Mouse (Mus musculus) spleen, adult 2 months (tissue): Measurements from ENCODE around the gene Naglu.

ENCODE experiments used
- CTCF ChIP-seq: fragments of 200-500 bp; IDR thresholded peaks from 2 replicates; pipeline ENCODE4 v1.5.1; 2011; ENCODE audit warnings: mild to moderate bottlenecking, inconsistent platforms; ENCODE audit not compliant: insufficient read depth, insufficient read length, insufficient replicate concordance; ENCODE audit errors: extremely low read depth
- POLR2A ChIP-seq: fragments of 200-500 bp; IDR thresholded peaks from 2 replicates; pipeline ENCODE4 v1.6.1; 2011; ENCODE audit warnings: low read depth, low read length, inconsistent platforms

DNA sequence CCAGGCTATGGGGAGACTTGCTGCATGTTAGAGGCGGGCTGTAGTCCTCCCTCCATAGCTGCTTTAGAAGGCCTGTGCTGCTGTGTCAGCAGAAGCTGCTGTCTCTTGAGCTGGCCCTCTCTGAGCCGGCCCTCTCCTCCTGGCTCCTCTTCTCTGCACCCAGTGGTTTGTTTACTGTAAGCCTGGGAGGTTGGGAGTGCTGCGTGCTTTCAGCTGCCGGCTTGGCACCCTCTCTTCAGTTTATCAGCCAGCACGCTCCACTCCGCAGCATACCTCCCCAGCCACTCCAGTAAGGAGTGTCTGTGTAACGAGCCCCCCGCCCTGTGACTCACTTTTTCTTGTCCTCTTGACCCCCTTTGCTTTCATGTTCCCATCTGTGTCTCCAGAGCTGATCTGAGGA lies 12.9 kb upstream of the Naglu start:
- TF ChIP-seq CTCF (no peak), POLR2A (no peak)
